Mouse (Mus musculus): ENCODE data around the gene Dcaf5. TPM values are rescaled to one million over a fixed set of nuclear protein-coding genes. Genes with fewer than 3 reads are reported as not detected.

Dcaf5 gene
- polyA plus RNA-seq, 1 experiment = 12.5 TPM

DNA sequence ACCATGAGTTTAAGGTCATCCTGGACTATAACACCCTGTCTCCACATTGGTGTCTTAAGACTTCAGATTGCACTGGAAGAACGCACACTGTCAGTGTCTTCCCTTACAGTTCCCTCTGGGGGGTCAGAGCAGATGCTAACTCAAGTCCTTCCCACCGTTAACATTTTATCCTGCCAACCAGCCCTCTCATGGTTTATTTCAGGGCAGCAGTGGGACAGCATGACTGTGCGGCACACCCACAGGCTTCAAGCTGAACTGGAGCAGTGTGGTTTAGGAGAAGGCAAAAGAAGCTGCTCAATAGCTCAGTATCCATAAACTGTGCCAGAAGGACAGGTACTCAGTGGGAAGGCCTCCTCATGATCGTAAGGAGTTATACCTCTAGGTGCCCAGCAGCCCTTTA lies 41.1 kb downstream of the Dcaf5 start:
- Histone ChIP-seq H3K4me3 (replicated peaks; ENCODE audit: control insufficient read depth, low read depth, low read length) (no peak overlapping the region), H3K4me1 (ENCODE audit: control insufficient read depth, insufficient read depth, low read length) (no peaks in the 10 kb centered on the region), H3K27ac (ENCODE audit: control insufficient read depth, insufficient read depth, low read depth, low read length, poor library complexity) (no peak overlapping the region)
- 89% methylated on average over 4 of the region's 4 CpGs for WGBS
- TF ChIP-seq CTCF (IDR thresholded peaks at IDR 0.05; ENCODE audit: control insufficient read depth, insufficient read depth, low read length) (no peak), POLR2A (IDR thresholded peaks at IDR 0.05; ENCODE audit: borderline replicate concordance, control insufficient read depth, low read depth, low read length) (no peak)

DNA sequence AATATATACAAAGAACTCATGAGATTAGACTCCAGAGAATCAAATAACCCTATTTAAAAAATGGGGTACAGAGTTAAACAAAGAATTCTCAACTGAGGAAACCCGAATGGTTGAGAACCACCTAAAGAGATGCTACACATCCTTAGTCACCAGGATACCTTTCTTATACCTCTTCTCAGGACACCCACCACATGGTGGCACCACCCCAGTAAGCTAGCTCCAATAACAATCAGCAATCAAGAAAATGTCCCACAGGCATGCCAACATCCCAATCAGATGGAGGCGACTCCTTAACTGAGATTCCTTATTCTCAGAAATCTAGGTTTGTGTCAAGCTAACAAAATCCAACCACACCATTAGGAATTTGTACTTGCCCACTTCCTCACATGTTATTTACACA lies 42.4 kb downstream of the Dcaf5 start:
- H3K27ac ChIP-seq (ENCODE audit: control insufficient read depth, insufficient read depth, low read depth, low read length, poor library complexity) = no peak overlapping the region
- H3K4me3 ChIP-seq (replicated peaks; ENCODE audit: control insufficient read depth, low read depth, low read length) = no peak overlapping the region
- no peak for TF ChIP-seq CTCF (IDR thresholded peaks at IDR 0.05; ENCODE audit: control insufficient read depth, insufficient read depth, low read length)
- TF ChIP-seq POLR2A (IDR thresholded peaks at IDR 0.05; ENCODE audit: borderline replicate concordance, control insufficient read depth, low read depth, low read length) = no peak
- H3K4me1 ChIP-seq (ENCODE audit: control insufficient read depth, insufficient read depth, low read length) = no peaks in the 10 kb centered on the region
- 77% methylated on average over 2 of the region's 2 CpGs for WGBS

DNA sequence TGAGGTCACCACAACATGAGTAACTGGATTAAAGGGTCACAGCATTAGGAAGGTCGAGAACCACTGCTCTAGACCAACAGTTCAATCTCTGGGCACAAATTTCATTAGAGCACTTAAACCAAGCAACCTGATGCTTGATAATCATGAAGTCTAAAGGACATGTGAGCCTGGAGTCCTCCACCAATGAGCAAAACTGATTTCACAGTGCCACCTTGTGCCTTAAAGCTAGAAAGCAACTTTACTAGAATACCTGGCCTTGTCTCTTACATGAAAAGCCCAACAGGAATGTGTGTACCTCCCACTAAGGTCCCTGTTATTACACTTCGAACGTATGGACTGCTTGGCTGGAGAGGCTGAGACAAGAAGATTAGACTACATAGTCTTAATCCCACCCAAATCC lies 47.0 kb downstream of the Dcaf5 start:
- 76% methylated on average over 3 of the region's 3 CpGs for WGBS
- no peak overlapping the region for H3K4me3 ChIP-seq (replicated peaks; ENCODE audit: control insufficient read depth, low read depth, low read length)
- no peak for TF ChIP-seq POLR2A (IDR thresholded peaks at IDR 0.05; ENCODE audit: borderline replicate concordance, control insufficient read depth, low read depth, low read length)
- no peak for TF ChIP-seq CTCF (IDR thresholded peaks at IDR 0.05; ENCODE audit: control insufficient read depth, insufficient read depth, low read length)
- H3K27ac ChIP-seq (ENCODE audit: control insufficient read depth, insufficient read depth, low read depth, low read length, poor library complexity) = no peak overlapping the region
- H3K4me1 ChIP-seq (ENCODE audit: control insufficient read depth, insufficient read depth, low read length) = no peaks in the 10 kb centered on the region; the same call in 1 of the 2 replicates

DNA sequence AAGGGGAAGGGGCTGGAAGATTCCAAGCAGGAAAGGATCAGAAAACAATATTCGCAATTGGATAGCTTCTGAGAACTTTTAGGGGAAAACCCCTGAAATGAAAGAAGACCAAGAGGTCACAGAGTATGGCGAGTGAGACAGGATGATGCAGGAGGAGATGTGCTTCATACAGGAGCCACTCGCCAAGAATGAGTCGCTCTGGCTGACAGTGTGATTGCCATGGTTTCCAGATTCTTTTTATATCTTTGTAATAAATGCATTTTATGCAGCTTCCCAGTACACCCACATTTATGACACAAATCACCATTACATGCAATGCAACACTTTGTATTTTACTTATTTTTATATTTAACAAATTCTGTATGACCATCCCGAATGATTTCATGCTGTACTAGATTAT lies 49.1 kb downstream of the Dcaf5 start:
- Histone ChIP-seq H3K4me3 (replicated peaks; ENCODE audit: control insufficient read depth, low read depth, low read length) (no peak overlapping the region), H3K27ac (ENCODE audit: control insufficient read depth, insufficient read depth, low read depth, low read length, poor library complexity) (no peak overlapping the region), H3K4me1 (ENCODE audit: control insufficient read depth, insufficient read depth, low read length) (no peaks in the 10 kb centered on the region; the same call in 1 of the 2 replicates)
- WGBS = 91% methylated on average over 5 of the region's 5 CpGs
- TF ChIP-seq POLR2A (IDR thresholded peaks at IDR 0.05; ENCODE audit: borderline replicate concordance, control insufficient read depth, low read depth, low read length) = no peak
- TF ChIP-seq CTCF (IDR thresholded peaks at IDR 0.05; ENCODE audit: control insufficient read depth, insufficient read depth, low read length) = no peak

DNA sequence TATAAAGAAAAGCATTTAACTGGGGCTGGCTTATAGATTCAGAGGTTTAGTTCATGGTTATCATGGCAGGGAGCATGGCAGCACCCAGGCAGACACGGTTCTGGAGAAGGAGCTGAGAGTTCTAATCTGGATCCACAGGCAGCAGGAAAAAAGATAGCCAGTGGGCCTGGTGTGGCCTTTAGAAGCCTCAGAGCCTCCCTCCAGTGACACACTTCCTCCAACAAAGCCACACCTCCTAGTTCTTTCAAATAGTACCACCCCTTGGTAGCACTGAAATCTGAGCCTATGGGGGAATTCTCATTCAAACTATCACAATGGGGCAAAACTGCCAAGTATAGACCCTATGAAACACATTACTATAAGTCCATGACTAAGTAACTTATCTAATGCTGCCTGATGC lies 51.0 kb downstream of the Dcaf5 start:
- Histone ChIP-seq H3K4me3 (replicated peaks; ENCODE audit: control insufficient read depth, low read depth, low read length) (no peak overlapping the region), H3K27ac (ENCODE audit: control insufficient read depth, insufficient read depth, low read depth, low read length, poor library complexity) (no peak overlapping the region), H3K4me1 (ENCODE audit: control insufficient read depth, insufficient read depth, low read length) (no peaks in the 10 kb centered on the region; the same call in 1 of the 2 replicates)
- WGBS = 80% methylated on average over 1 of the region's 1 CpGs
- TF ChIP-seq POLR2A (IDR thresholded peaks at IDR 0.05; ENCODE audit: borderline replicate concordance, control insufficient read depth, low read depth, low read length) (no peak), CTCF (IDR thresholded peaks at IDR 0.05; ENCODE audit: control insufficient read depth, insufficient read depth, low read length) (no peak)

DNA sequence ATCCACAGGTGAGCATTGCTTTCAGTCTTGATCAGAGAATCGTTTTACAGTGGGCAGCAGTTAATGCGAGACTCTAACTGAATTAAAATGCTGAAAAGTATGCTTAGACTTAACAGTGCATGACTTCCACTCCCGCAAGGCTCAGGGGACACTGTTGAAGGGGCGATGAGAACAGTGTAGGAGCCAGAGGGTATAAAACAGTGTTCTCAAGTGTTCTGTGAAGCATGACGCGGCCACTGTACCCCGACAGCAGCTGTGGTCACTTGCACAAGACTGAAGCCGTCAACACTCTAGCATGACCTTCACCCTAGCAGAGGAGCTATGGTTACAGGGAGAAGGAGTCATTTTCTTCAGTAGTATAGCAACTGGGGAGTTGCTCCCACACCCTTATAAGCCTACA lies 52.9 kb downstream of the Dcaf5 start:
- H3K27ac ChIP-seq (ENCODE audit: control insufficient read depth, insufficient read depth, low read depth, low read length, poor library complexity) = no peak overlapping the region
- 78% methylated on average over 8 of the region's 8 CpGs for WGBS
- H3K4me3 ChIP-seq (replicated peaks; ENCODE audit: control insufficient read depth, low read depth, low read length) = no peak overlapping the region
- H3K4me1 ChIP-seq (ENCODE audit: control insufficient read depth, insufficient read depth, low read length) = no peaks in the 10 kb centered on the region; the same call in 1 of the 2 replicates
- TF ChIP-seq POLR2A (IDR thresholded peaks at IDR 0.05; ENCODE audit: borderline replicate concordance, control insufficient read depth, low read depth, low read length) (no peak), CTCF (IDR thresholded peaks at IDR 0.05; ENCODE audit: control insufficient read depth, insufficient read depth, low read length) (no peak)

DNA sequence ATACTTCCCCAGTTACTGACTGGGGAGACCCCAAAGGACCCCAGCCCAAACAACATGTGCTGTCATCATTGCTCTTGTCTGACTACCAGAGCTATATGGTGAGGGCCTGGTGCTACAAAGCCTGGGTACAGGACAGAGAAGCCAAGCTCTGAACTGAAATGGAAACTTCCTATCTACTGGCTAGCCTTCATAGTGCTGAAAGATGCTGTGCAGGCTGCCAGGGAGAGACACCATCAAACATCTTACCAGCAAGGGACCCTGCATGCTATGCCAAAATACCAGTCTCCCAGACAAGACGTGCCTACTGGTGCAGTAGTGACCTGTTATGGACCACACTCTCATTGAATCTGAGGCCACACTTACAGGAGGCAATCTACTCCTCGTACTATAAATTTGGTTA lies 53.6 kb downstream of the Dcaf5 start:
- no peaks in the 10 kb centered on the region; the same call in 1 of the 2 replicates for H3K4me1 ChIP-seq (ENCODE audit: control insufficient read depth, insufficient read depth, low read length)
- 91% methylated on average over 2 of the region's 2 CpGs for WGBS
- no peak for TF ChIP-seq CTCF (IDR thresholded peaks at IDR 0.05; ENCODE audit: control insufficient read depth, insufficient read depth, low read length)
- no peak for TF ChIP-seq POLR2A (IDR thresholded peaks at IDR 0.05; ENCODE audit: borderline replicate concordance, control insufficient read depth, low read depth, low read length)

DNA sequence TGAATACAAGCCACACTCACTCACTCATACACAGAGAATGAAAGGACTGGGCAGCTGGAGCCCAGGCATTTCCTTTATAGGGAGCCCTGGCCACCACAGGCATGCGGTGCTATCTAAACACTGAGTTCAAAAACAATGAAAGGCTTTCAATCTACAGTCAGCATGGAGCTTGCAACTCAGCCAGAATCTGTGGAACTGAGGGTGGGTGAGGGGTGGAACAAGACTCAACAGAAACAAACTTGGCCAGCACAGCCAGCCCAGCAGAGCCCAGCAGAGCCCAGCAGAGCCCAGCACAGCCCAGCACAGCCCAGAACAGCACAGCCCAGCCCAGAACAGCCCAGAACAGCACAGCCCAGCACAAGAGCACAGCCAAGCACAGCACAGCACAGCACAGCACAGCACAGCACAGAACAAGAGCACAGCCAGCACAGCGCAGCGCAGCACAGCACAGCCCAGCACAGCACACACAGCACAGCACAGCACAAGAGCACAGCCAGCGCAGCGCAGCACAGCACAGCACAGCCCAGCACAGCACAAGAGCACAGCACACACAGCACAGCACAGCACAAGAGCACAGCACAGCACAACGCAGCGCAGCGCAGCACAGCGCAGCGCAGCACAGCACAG lies 56.5 kb downstream of the Dcaf5 start:
- TF ChIP-seq CTCF (IDR thresholded peaks at IDR 0.05; ENCODE audit: control insufficient read depth, insufficient read depth, low read length) = no peak
- no peak for TF ChIP-seq POLR2A (IDR thresholded peaks at IDR 0.05; ENCODE audit: borderline replicate concordance, control insufficient read depth, low read depth, low read length)
- Histone ChIP-seq H3K4me1 (ENCODE audit: control insufficient read depth, insufficient read depth, low read length) (no peaks in the 10 kb centered on the region; the same call in 1 of the 2 replicates), H3K27ac (ENCODE audit: control insufficient read depth, insufficient read depth, low read depth, low read length, poor library complexity) (no peak overlapping the region), H3K4me3 (replicated peaks; ENCODE audit: control insufficient read depth, low read depth, low read length) (no peak overlapping the region)
- WGBS = 87% methylated on average over 10 of the region's 10 CpGs

More for the DNA sequence above, 53.6 kb downstream of the Dcaf5 start:
- no peak overlapping the region for H3K4me3 ChIP-seq (replicated peaks; ENCODE audit: control insufficient read depth, low read depth, low read length)
- no peak overlapping the region for H3K27ac ChIP-seq (ENCODE audit: control insufficient read depth, insufficient read depth, low read depth, low read length, poor library complexity)

DNA sequence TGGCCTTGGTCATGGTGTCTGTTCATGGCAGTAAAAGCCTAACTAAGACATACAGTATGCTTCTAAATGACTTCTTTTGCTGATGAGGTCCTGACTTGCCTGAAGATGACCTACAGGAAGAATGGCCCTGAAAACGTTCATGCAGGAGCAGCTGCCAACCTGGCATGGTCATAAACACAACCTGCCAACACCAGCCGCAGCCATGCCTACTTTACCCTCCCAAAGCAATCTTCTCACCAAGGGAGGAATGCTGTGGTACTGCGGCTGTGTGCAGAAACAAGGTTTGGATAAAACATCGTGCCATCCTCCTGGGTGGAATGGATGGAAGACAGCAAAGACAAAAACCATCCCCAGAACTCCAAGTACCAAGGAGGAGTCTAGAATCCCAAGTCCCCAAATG lies 57.0 kb downstream of the Dcaf5 start:
- WGBS = 81% methylated on average over 4 of the region's 4 CpGs
- Histone ChIP-seq H3K4me1 (ENCODE audit: control insufficient read depth, insufficient read depth, low read length) (no peaks in the 10 kb centered on the region; the same call in 1 of the 2 replicates), H3K4me3 (replicated peaks; ENCODE audit: control insufficient read depth, low read depth, low read length) (no peak overlapping the region), H3K27ac (ENCODE audit: control insufficient read depth, insufficient read depth, low read depth, low read length, poor library complexity) (no peak overlapping the region)
- TF ChIP-seq CTCF (IDR thresholded peaks at IDR 0.05; ENCODE audit: control insufficient read depth, insufficient read depth, low read length) (no peak), POLR2A (IDR thresholded peaks at IDR 0.05; ENCODE audit: borderline replicate concordance, control insufficient read depth, low read depth, low read length) (no peak)

All from bone marrow, adult 2 months (tissue).